Mouse (Mus musculus) spleen, adult 2 months (tissue): ENCODE measurements at regions not wholly inside any gene's neighbourhood (a gene's known extent, or its start where the extent isn't known, plus 50 kb on each side); places are given as distances from the start of the nearest gene placed in this dataset.

ENCODE experiments used
- CTCF ChIP-seq: fragments of 200-500 bp; IDR thresholded peaks from 2 replicates; pipeline ENCODE4 v1.5.1; 2011; ENCODE audit warnings: mild to moderate bottlenecking, inconsistent platforms; ENCODE audit not compliant: insufficient read depth, insufficient read length, insufficient replicate concordance; ENCODE audit errors: extremely low read depth
- POLR2A ChIP-seq: fragments of 200-500 bp; IDR thresholded peaks from 2 replicates; pipeline ENCODE4 v1.6.1; 2011; ENCODE audit warnings: low read depth, low read length, inconsistent platforms

- TF ChIP-seq POLR2A (no peak), CTCF (no peak)
Measured at GRCm38 (mm10) chr4:72379011-72379410, 178.3 kb upstream of the Tle1 start.
